Mouse (Mus musculus): ENCODE results near the gene Fndc10.

- TF ChIP-seq CTCF (IDR thresholded peaks at IDR 0.05; ENCODE audit: control insufficient read depth, insufficient read depth, insufficient read length) (no peak), FOSL1 (IDR thresholded peaks at IDR 0.05; ENCODE audit: insufficient read depth, low read length, poor library complexity, severe bottlenecking) (no peak)
Measured at GRCm38 (mm10) chr4:155734951-155735702, 41.0 kb downstream of the Fndc10 start.
